Mouse (Mus musculus): Measurements from ENCODE around the gene Fam126a. TPM values are rescaled to one million over a fixed set of nuclear protein-coding genes. Genes with fewer than 3 reads are reported as not detected.

Gene Fam126a
- total and polyA plus RNA-seq, 3 experiments: 30.0 to 51.1 (median 34.7) TPM

GRCm38 (mm10) chr5:24021683-24022082, 8.8 kb downstream of the Fam126a start:
- Histone ChIP-seq H3K36me3 (ENCODE audit: control insufficient read depth in 1 of 2, insufficient read depth in 2 of 2, low read length in 2 of 2) (peaks cover 6 to 21% of the 10 kb centered on the region in 2 experiments; a peak in 3 of 4 replicates), H3K27ac (ENCODE audit: control insufficient read depth, low read depth, low read length) (no peak overlapping the region), H3K9me3 (replicated peaks; ENCODE audit: insufficient read depth, low read length) (no peaks in the 10 kb centered on the region), H3K9ac (ENCODE audit: control insufficient read depth, low read depth, low read length, poor library complexity, severe bottlenecking) (no peak overlapping the region), H3K4me3 (ENCODE audit: control insufficient read depth in 1 of 2, insufficient read depth in 1 of 2, low read depth in 2 of 2, low read length in 2 of 2) (no peak overlapping the region), H3K27me3 (ENCODE audit: control insufficient read depth in 1 of 2, insufficient read depth in 2 of 2, low read length in 2 of 2) (no peaks in the 10 kb centered on the region), H3K4me1 (ENCODE audit: control insufficient read depth in 1 of 2, insufficient read depth in 2 of 2, low read length in 2 of 2) (peaks cover 7 to 8% of the 10 kb centered on the region in 2 experiments), H3K79me2 (ENCODE audit: control insufficient read depth, insufficient read depth, low read length, poor library complexity) (peaks cover 38% of the 10 kb centered on the region)
- no peak for DNase-seq (ENCODE audit: low read depth, low spot score)
- TF ChIP-seq POLR2AphosphoS2 (IDR thresholded peaks at IDR 0.05; ENCODE audit: low read length): no peak
- TF ChIP-seq POLR2A (IDR thresholded peaks at IDR 0.05; ENCODE audit: control insufficient read depth in 1 of 2, insufficient read depth in 1 of 2, low read depth in 1 of 2, low read length in 2 of 2, poor library complexity in 1 of 2): no peak
- no peak for TF ChIP-seq ZNF384 (IDR thresholded peaks at IDR 0.05; ENCODE audit: low read depth, low read length)
- TF ChIP-seq CTCF (IDR thresholded peaks at IDR 0.05 in 2 of 3, conservative IDR thresholded peaks at IDR 0.05 in 1 of 3; ENCODE audit: control insufficient read depth in 1 of 3, insufficient read depth in 1 of 3, low read depth in 2 of 3, low read length in 3 of 3, poor library complexity in 1 of 3, severe bottlenecking in 1 of 3): no peak
- TF ChIP-seq ELF1 (IDR thresholded peaks at IDR 0.05; ENCODE audit: low read depth, low read length): no peak
- TF ChIP-seq E2F4 (IDR thresholded peaks at IDR 0.05; ENCODE audit: borderline replicate concordance, low read depth, low read length): no peak
- no peak for TF ChIP-seq MXI1 (IDR thresholded peaks at IDR 0.05; ENCODE audit: low read depth, low read length)
- TF ChIP-seq MYB (IDR thresholded peaks at IDR 0.05; ENCODE audit: low read depth, low read length): no peak
- TF ChIP-seq CHD2 (IDR thresholded peaks at IDR 0.05; ENCODE audit: low read length): no peak
- TF ChIP-seq USF1 (IDR thresholded peaks at IDR 0.05; ENCODE audit: low read depth, low read length): no peak
- TF ChIP-seq HCFC1 (IDR thresholded peaks at IDR 0.05; ENCODE audit: low read depth, low read length): no peak
- no peak for TF ChIP-seq NRF1 (IDR thresholded peaks at IDR 0.05; ENCODE audit: insufficient read depth, low read depth, low read length, poor library complexity, severe bottlenecking)
- no peak for TF ChIP-seq MAX (IDR thresholded peaks at IDR 0.05; ENCODE audit: low read length)
- no peak for TF ChIP-seq CHD1 (IDR thresholded peaks at IDR 0.05; ENCODE audit: low read depth, low read length)
- no peak for TF ChIP-seq RCOR1 (IDR thresholded peaks at IDR 0.05; ENCODE audit: low read depth, low read length)
- no peak for TF ChIP-seq UBTF (IDR thresholded peaks at IDR 0.05; ENCODE audit: borderline replicate concordance, insufficient read depth, low read depth, low read length)
- TF ChIP-seq GATA1 (IDR thresholded peaks at IDR 0.05; ENCODE audit: low read depth, low read length): no peak
- TF ChIP-seq TCF12 (IDR thresholded peaks at IDR 0.05; ENCODE audit: low read depth, low read length): no peak

- H3K27me3 ChIP-seq (ENCODE audit: control insufficient read depth in 1 of 2, insufficient read depth in 2 of 2, low read length in 2 of 2): no peaks in the 10 kb centered on the region
- no peak overlapping the region for H3K27ac ChIP-seq (ENCODE audit: control insufficient read depth, low read depth, low read length)
- peaks cover 35% of the 10 kb centered on the region for H3K79me2 ChIP-seq (ENCODE audit: control insufficient read depth, insufficient read depth, low read length, poor library complexity)
- no peak for DNase-seq (ENCODE audit: low read depth, low spot score)
- no peak overlapping the region for H3K9ac ChIP-seq (ENCODE audit: control insufficient read depth, low read depth, low read length, poor library complexity, severe bottlenecking)
- TF ChIP-seq MAX (IDR thresholded peaks at IDR 0.05; ENCODE audit: low read length) (no peak), E2F4 (IDR thresholded peaks at IDR 0.05; ENCODE audit: borderline replicate concordance, low read depth, low read length) (no peak), POLR2AphosphoS2 (IDR thresholded peaks at IDR 0.05; ENCODE audit: low read length) (no peak), GABPA (IDR thresholded peaks at IDR 0.05; ENCODE audit: low read depth, low read length) (no peak), RAD21 (IDR thresholded peaks at IDR 0.05; ENCODE audit: low read depth, low read length) (no peak), KAT2A (conservative IDR thresholded peaks at IDR 0.05; ENCODE audit: low read depth, low read length) (no peak), CHD1 (IDR thresholded peaks at IDR 0.05; ENCODE audit: low read depth, low read length) (no peak), HCFC1 (IDR thresholded peaks at IDR 0.05; ENCODE audit: low read depth, low read length) (no peak), JUND (IDR thresholded peaks at IDR 0.05; ENCODE audit: low read depth, low read length) (no peak), MEF2A (IDR thresholded peaks at IDR 0.05; ENCODE audit: extremely low read depth, insufficient replicate concordance, low read depth, low read length, poor library complexity, severe bottlenecking) (no peak), MAZ (IDR thresholded peaks at IDR 0.05; ENCODE audit: low read depth, low read length) (no peak), CTCF (IDR thresholded peaks at IDR 0.05 in 2 of 3, conservative IDR thresholded peaks at IDR 0.05 in 1 of 3; ENCODE audit: control insufficient read depth in 1 of 3, insufficient read depth in 1 of 3, low read depth in 2 of 3, low read length in 3 of 3, poor library complexity in 1 of 3, severe bottlenecking in 1 of 3) (no peak), NRF1 (IDR thresholded peaks at IDR 0.05; ENCODE audit: insufficient read depth, low read depth, low read length, poor library complexity, severe bottlenecking) (no peak), SMC3 (IDR thresholded peaks at IDR 0.05; ENCODE audit: low read depth, low read length) (no peak)
- peaks cover 6 to 21% of the 10 kb centered on the region in 2 experiments; a peak in 3 of 4 replicates for H3K36me3 ChIP-seq (ENCODE audit: control insufficient read depth in 1 of 2, insufficient read depth in 2 of 2, low read length in 2 of 2)
- H3K4me3 ChIP-seq (ENCODE audit: control insufficient read depth in 1 of 2, insufficient read depth in 1 of 2, low read depth in 2 of 2, low read length in 2 of 2): no peak overlapping the region
- no peaks in the 10 kb centered on the region for H3K9me3 ChIP-seq (replicated peaks; ENCODE audit: insufficient read depth, low read length)
- peaks cover 4 to 8% of the 10 kb centered on the region in 2 experiments for H3K4me1 ChIP-seq (ENCODE audit: control insufficient read depth in 1 of 2, insufficient read depth in 2 of 2, low read length in 2 of 2)
These were observed 10.1 kb downstream of the Fam126a start for GRCm38 (mm10) chr5:24020380-24020779.
